Mouse (Mus musculus) heart, postnatal 0 days (tissue): ENCODE measurements around the gene Gimap9. TPM values are rescaled to one million over a fixed set of nuclear protein-coding genes. Genes with fewer than 3 reads are reported as not detected.

Experiments
- ATAC-seq: fragments of 200-750 bp; cut with Nextera tagmentation; 2 replicates; pipeline ENCODE4 v1.8.0; 2017; ENCODE audit warnings: low read depth, moderate number of reproducible peaks, moderate library complexity; ENCODE audit not compliant: insufficient read depth
- DNase-seq: peaks from one replicate; pipeline ENCODE4 v3.0.0-alpha.2; 2016; ENCODE audit warnings: low spot score
- H3K27ac ChIP-seq: fragments of 300-500 bp; sonication (generic); 2 replicates; pipeline ENCODE4 v1.5.1; 2014; ENCODE audit warnings: low read depth, mild to moderate bottlenecking
- H3K27me3 ChIP-seq: fragments of 300-500 bp; sonication (generic); 2 replicates; pipeline ENCODE4 v1.6.1; 2014; ENCODE audit warnings: low read length, mixed read lengths; ENCODE audit not compliant: control insufficient read depth, insufficient read depth
- H3K36me3 ChIP-seq: fragments of 300-500 bp; sonication (generic); replicated peaks from 2 replicates; pipeline ENCODE4 v1.6.1; 2014; ENCODE audit warnings: low read length, mixed read lengths; ENCODE audit not compliant: control insufficient read depth, insufficient read depth
- H3K4me1 ChIP-seq: fragments of 300-500 bp; sonication (generic); 2 replicates; pipeline ENCODE4 v1.6.1; 2014; ENCODE audit warnings: antibody characterized with exemption; ENCODE audit not compliant: control insufficient read depth, insufficient read depth
- H3K4me2 ChIP-seq: fragments of 300-500 bp; sonication (generic); 2 replicates; pipeline ENCODE4 v1.6.1; 2014; ENCODE audit warnings: low read depth, mild to moderate bottlenecking, low read length, moderate library complexity
- H3K4me3 ChIP-seq: fragments of 300-500 bp; sonication (generic); 2 replicates; pipeline ENCODE4 v1.5.1; 2014; ENCODE audit warnings: low read depth, low read length
- H3K9ac ChIP-seq: fragments of 300-500 bp; sonication (generic); replicated peaks from 2 replicates; pipeline ENCODE4 v1.6.1; 2014; ENCODE audit warnings: low read depth, low read length, mixed read lengths
- H3K9me3 ChIP-seq: fragments of 300-500 bp; sonication (generic); replicated peaks from 2 replicates; pipeline ENCODE4 v1.6.1; 2016; ENCODE audit warnings: low read length; ENCODE audit not compliant: control insufficient read depth
- CTCF ChIP-seq: IDR thresholded peaks from 2 replicates; pipeline ENCODE4 v1.5.1; 2016; ENCODE audit warnings: antibody characterized with exemption, control low read depth, low read depth
- EP300 ChIP-seq: IDR thresholded peaks from 2 replicates; pipeline ENCODE4 v1.6.1; 2016; ENCODE audit warnings: antibody characterized with exemption, low read depth
- WGBS: fragments of 180-500 bp; shearing (Covaris S2); extraction: QIAGEN DNeasy Blood & Tissue Kit; methylation state at CpG from one replicate; pipeline ENCODE4 v1.1.7; 2014; 5-methylcytosine and 5-hydroxymethylcytosine counted together
- polyA plus RNA-seq: library from polyadenylated mRNA; unstranded; fragments of >200 nt; fragmentation: Nextera tagmentation; extraction: Ambion mirVana; gene quantifications from 2 replicates; pipeline ENCODE4 v1.2.1, GENCODE M21; 2015
- total RNA-seq: library from RNA; depleted of rRNA; stranded (reverse); fragments of >200 nt; gene quantifications from 2 replicates; pipeline ENCODE4 v1.2.3, GENCODE M21; 2014; ENCODE audit warnings: low replicate concordance; rRNA removed

Gene Gimap9
- 1.8 and 4.6 TPM in 2 replicates for total RNA-seq
- 4.7 and 5.7 TPM in 2 replicates for polyA plus RNA-seq

GRCm38 (mm10) chr6:48675931-48676859 lies at the start of gene Gimap9:
Gene Gimap9 (plus strand): TSS chr6:48676129.
- no peaks in the 10 kb centered on the region for H3K4me1 ChIP-seq
- peak; percentile 18 for DNase-seq
- no peaks in the 10 kb centered on the region for H3K9me3 ChIP-seq
- WGBS, result 34% methylated on average over 13 of the region's 13 CpGs
- H3K27me3 ChIP-seq, result no peaks in the 10 kb centered on the region
- no peak for TF ChIP-seq CTCF
- TF ChIP-seq EP300, result no peak
- peak within 1 kb of the TSS; percentile 53 for H3K4me2 ChIP-seq
- peak within 1 kb of the TSS; percentile 55 for H3K27ac ChIP-seq
- 0 out of 2 replicates have a peak, but pooled peaks have one; percentile 24 for ATAC-seq
- peak within 1 kb of the TSS; percentile 29; the same call in 1 of the 2 replicates for H3K9ac ChIP-seq
- peak within 1 kb of the TSS; percentile 41 for H3K4me3 ChIP-seq
- no peaks in the 10 kb centered on the region for H3K36me3 ChIP-seq

- no peak within 1 kb of the TSS for H3K27ac ChIP-seq
- DNase-seq (no peak), ATAC-seq (no peak)
- peaks cover 20% of the 10 kb centered on the region for H3K4me1 ChIP-seq
- H3K4me2 ChIP-seq, result peak within 1 kb of the TSS; percentile 76
- peaks cover 15% of the 10 kb centered on the region for H3K27me3 ChIP-seq
- H3K4me3 ChIP-seq, result peak within 1 kb of the TSS; percentile 48
- no peak for TF ChIP-seq CTCF
- TF ChIP-seq EP300, result no peak
- WGBS, result 42% methylated on average over 8 of the region's 8 CpGs
- H3K9me3 ChIP-seq, result no peaks in the 10 kb centered on the region
- H3K36me3 ChIP-seq, result no peaks in the 10 kb centered on the region
- peak within 1 kb of the TSS; percentile 34; the same call in 1 of the 2 replicates for H3K9ac ChIP-seq
Measured at GRCm38 (mm10) chr6:48626464-48626863, 49.5 kb upstream of the Gimap9 start, which contains the start of gene AI854703. Gene AI854703 (plus strand): TSS chr6:48626764.

DNA sequence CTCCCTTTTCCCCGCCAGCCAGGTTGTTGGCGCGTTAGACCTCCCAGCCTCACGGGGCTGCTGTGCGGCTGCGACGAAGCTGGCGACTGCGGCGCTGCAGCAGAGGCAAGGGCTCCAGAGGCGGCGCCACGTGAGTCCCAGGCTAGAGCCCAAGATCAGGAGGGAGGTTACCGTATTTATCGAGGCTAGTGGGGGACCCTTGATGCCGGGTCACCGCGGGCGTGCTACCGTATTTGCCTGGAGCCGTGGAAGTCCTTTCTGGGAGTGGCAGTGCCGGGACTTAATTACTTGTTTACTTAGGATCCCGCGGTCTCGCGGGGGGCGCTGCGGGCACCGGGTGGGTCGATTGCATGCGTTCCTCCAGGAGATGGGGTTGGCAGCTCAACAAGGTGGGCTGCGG lies 48.9 kb upstream of the Gimap9 start:
- no peaks in the 10 kb centered on the region for H3K9me3 ChIP-seq
- TF ChIP-seq CTCF (no peak), EP300 (no peak)
- 1% methylated on average over 32 of the region's 32 CpGs for WGBS
- DNase-seq (peak; percentile 31), ATAC-seq (peak; percentile 45; the same call in 1 of the 2 replicates)
- H3K4me2 ChIP-seq, result peak overlapping the region; percentile 76
- H3K4me1 ChIP-seq, result peaks cover 20% of the 10 kb centered on the region
- H3K9ac ChIP-seq, result peak overlapping the region; percentile 34; the same call in 1 of the 2 replicates
- H3K27me3 ChIP-seq, result peaks cover 15% of the 10 kb centered on the region
- H3K4me3 ChIP-seq, result peak overlapping the region; percentile 48
- H3K27ac ChIP-seq, result no peak overlapping the region
- no peaks in the 10 kb centered on the region for H3K36me3 ChIP-seq

GRCm38 (mm10) chr6:48627511-48627924 lies 48.4 kb upstream of the Gimap9 start:
- Histone ChIP-seq H3K36me3 (no peaks in the 10 kb centered on the region), H3K4me3 (peak overlapping the region; percentile 48), H3K9me3 (no peaks in the 10 kb centered on the region), H3K4me2 (peak overlapping the region; percentile 76), H3K27me3 (peaks cover 15% of the 10 kb centered on the region), H3K9ac (peak overlapping the region; percentile 34; the same call in 1 of the 2 replicates), H3K27ac (no peak overlapping the region), H3K4me1 (peaks cover 20% of the 10 kb centered on the region)
- ATAC-seq, result no peak
- TF ChIP-seq EP300, result no peak
- TF ChIP-seq CTCF, result no peak
- WGBS, result 13% methylated on average over 7 of the region's 7 CpGs
- DNase-seq, result no peak

DNA sequence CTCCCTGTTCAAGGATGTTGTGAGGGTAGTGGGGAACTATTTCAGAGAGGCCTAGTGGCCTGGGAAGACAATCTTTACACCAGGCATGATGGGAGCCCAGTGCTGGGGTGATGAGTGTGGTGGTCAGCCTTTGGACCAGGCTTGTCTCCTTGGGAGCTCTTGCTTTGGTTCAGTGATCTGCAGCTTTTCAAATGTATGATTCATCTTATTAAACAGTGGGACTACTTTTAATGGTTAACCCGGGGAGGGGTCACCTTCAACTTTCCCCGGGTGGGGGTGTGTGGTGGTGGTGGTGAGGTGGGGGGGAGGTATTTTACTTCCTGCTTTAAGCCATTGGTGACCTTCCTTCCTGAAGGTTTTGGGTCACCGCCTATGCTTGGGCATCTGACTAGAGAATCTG lies 47.6 kb upstream of the Gimap9 start:
- no peak for DNase-seq
- H3K9me3 ChIP-seq, result no peaks in the 10 kb centered on the region
- no peak overlapping the region for H3K4me3 ChIP-seq
- peaks cover 15% of the 10 kb centered on the region for H3K27me3 ChIP-seq
- TF ChIP-seq EP300, result no peak
- no peak for TF ChIP-seq CTCF
- no peak overlapping the region for H3K27ac ChIP-seq
- ATAC-seq, result no peak
- H3K4me2 ChIP-seq, result no peak overlapping the region
- H3K4me1 ChIP-seq, result peaks cover 20% of the 10 kb centered on the region
- H3K9ac ChIP-seq, result no peak overlapping the region
- H3K36me3 ChIP-seq, result no peaks in the 10 kb centered on the region
- WGBS, result 75% methylated on average over 3 of the region's 3 CpGs
